Mouse (Mus musculus) olfactory bulb, adult 2 months (tissue): ENCODE measurements around the gene Mycn. TPM values are rescaled to one million over a fixed set of nuclear protein-coding genes. Genes with fewer than 3 reads are reported as not detected.
A peak's percentile ranks its signal among the peaks of the same experiment; 100 is the strongest.

Source experiments
- H3K27ac ChIP-seq: fragments of 200-500 bp; 2 replicates; pipeline ENCODE4 v1.5.1; 2012; ENCODE audit warnings: low read depth, low read length; ENCODE audit not compliant: insufficient read depth
- H3K4me1 ChIP-seq: fragments of 200-500 bp; 2 replicates; pipeline ENCODE4 v1.6.1; 2012; ENCODE audit warnings: low read length; ENCODE audit not compliant: control insufficient read depth, insufficient read depth
- H3K4me3 ChIP-seq: fragments of 200-500 bp; 2 replicates; pipeline ENCODE4 v1.5.1; 2012; ENCODE audit warnings: mild to moderate bottlenecking, low read depth, low read length, moderate library complexity; ENCODE audit not compliant: insufficient read depth
- CTCF ChIP-seq: fragments of 200-500 bp; IDR thresholded peaks from 2 replicates; pipeline ENCODE4 v1.5.1; 2012; ENCODE audit warnings: low read depth, mild to moderate bottlenecking, low read length, moderate library complexity; ENCODE audit not compliant: insufficient read depth
- POLR2A ChIP-seq: fragments of 200-500 bp; IDR thresholded peaks from 2 replicates; pipeline ENCODE4 v1.6.1; 2012; ENCODE audit warnings: mild to moderate bottlenecking, low read depth, low read length, moderate library complexity; ENCODE audit not compliant: insufficient read depth
- WGBS: fragments of 180-500 bp; shearing (Covaris S2); methylation state at CpG from one replicate; pipeline ENCODE4 v1.1.7; 2018; 5-methylcytosine and 5-hydroxymethylcytosine counted together
- polyA plus RNA-seq: library from polyadenylated mRNA; stranded (reverse); fragments of >200 nt; gene quantifications from 2 replicates; pipeline ENCODE4 v1.2.4, GENCODE M21; 2012; ENCODE audit warnings: low replicate concordance; ENCODE audit not compliant: missing spikeins, insufficient read depth, insufficient read length

Gene Mycn
- polyA plus RNA-seq, 1 experiment: not detected

GRCm38 (mm10) chr12:12943288-12943687, 1.6 kb upstream of the Mycn start:
- Histone ChIP-seq H3K4me1 (peaks cover 10% of the 10 kb centered on the region; the same call in 1 of the 2 replicates), H3K27ac (no peak overlapping the region), H3K4me3 (no peak overlapping the region)
- TF ChIP-seq POLR2A (no peak), CTCF (no peak)
- WGBS: 66% methylated on average over 6 of the region's 6 CpGs

DNA sequence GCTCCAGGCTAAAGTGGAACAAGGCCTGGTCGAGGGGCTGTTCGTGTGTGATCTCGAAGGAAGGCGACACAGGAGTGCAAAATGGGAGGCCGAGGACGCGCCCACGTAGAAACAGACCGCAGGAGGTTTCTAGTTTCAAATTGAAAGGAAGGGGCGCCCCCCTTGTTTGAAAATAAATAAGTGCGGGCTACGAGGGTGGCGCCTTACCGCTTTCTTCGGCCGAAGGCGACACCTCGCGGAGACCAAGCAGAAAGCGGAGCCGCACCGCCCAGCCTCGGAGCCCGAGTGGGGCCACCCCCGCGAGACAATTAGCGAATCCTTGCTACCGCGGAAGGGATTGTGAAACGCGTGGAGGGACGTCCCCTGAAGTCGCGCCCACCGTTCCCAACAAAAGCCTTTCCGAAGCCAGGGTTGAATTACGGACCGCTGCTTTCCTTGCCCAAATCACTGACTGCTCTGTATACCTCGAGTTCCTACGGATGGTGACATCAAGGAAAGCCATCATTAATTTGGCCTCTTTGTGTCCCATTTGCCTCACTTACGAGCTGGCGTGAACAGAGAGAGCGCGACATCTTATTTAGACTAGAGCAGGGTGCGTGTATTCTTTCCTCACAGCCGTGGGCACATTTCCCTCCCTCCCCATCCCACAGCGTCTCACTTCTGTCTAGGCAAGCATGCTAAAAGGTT, 793 bp upstream of the Mycn start:
- H3K4me1 ChIP-seq: peaks cover 12% of the 10 kb centered on the region; the same call in 1 of the 2 replicates
- H3K27ac ChIP-seq: peak overlapping the region; percentile 77
- H3K4me3 ChIP-seq: peak overlapping the region; percentile 88
- TF ChIP-seq CTCF (peak; percentile 87), POLR2A (no peak)
- WGBS: under 1% methylated on average over 47 of the region's 47 CpGs

DNA sequence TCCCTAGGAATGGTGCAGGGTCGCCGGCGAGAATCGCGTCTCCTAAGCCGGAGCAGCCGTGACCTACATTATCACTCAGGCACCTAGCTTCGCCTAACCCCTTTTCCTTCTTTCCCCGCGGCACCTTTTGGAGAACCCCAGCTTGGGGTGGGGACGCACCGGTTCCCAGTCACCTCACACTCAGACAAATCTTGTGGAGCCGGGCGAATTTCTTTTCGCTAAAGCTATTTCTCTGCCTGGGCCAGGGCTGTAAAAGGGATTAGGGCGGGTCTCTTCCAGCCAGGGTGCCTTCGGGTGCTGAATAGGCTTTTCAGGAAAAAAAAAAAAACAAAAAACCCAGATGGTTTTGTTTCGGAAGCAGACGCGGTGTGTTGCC, 597 bp downstream of the Mycn start:
- WGBS: 0% methylated on average over 20 of the region's 20 CpGs
- peaks cover 19% of the 10 kb centered on the region for H3K4me1 ChIP-seq
- H3K27ac ChIP-seq: peak overlapping the region; percentile 93
- peak overlapping the region; percentile 88 for H3K4me3 ChIP-seq
- TF ChIP-seq POLR2A (no peak), CTCF (no peak)

DNA sequence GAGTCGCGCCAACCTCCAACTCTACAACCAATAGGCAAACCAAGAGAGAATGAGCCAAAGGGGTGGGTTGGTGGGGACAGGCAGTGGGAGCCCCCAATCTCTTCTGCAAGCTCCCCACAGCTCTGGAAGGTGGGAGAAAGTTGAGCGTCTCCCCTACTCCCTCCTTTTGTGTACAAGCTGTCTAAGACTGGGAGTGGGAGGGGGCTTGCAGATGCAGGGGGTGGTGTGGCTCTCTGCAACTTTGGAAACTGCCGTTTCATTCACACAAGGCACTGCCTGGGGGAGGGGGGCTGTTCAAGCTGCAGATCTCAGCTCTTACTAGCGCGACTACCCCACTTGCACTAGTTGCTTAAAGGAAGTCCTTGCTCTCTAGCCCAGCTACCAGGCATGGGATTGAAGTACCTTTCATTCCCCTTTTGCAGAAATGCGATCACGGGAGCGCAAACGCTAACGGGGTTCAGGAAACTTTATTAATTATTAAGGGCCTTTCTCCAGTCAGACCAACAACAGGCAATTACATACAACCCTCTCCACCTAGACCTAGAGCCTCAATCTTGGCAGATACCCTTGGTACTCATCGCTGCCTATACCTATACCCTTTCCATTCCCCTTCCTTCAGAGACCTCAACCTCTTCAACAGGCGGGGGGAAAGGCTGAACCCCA, 1.1 kb downstream of the Mycn start:
- TF ChIP-seq CTCF (no peak), POLR2A (no peak)
- Histone ChIP-seq H3K4me3 (peak overlapping the region; percentile 88), H3K27ac (peak overlapping the region; percentile 93), H3K4me1 (peaks cover 19% of the 10 kb centered on the region)
- WGBS: under 1% methylated on average over 13 of the region's 13 CpGs

- Histone ChIP-seq H3K4me1 (peaks cover 19% of the 10 kb centered on the region), H3K4me3 (peak overlapping the region; percentile 88), H3K27ac (peak overlapping the region; percentile 93)
- WGBS: under 1% methylated on average over 69 of the region's 69 CpGs
- TF ChIP-seq CTCF: no peak
- no peak for TF ChIP-seq POLR2A
Observed at GRCm38 (mm10) chr12:12939581-12940465, 1.9 kb downstream of the Mycn start.

GRCm38 (mm10) chr12:12938850-12939249, 2.9 kb downstream of the Mycn start:
- Histone ChIP-seq H3K4me3 (peak overlapping the region; percentile 88), H3K4me1 (peaks cover 19% of the 10 kb centered on the region), H3K27ac (peak overlapping the region; percentile 93)
- TF ChIP-seq CTCF (peak; percentile 76; the same call in 1 of the 2 replicates), POLR2A (no peak)
- 0% methylated on average over 12 of the region's 12 CpGs for WGBS

DNA sequence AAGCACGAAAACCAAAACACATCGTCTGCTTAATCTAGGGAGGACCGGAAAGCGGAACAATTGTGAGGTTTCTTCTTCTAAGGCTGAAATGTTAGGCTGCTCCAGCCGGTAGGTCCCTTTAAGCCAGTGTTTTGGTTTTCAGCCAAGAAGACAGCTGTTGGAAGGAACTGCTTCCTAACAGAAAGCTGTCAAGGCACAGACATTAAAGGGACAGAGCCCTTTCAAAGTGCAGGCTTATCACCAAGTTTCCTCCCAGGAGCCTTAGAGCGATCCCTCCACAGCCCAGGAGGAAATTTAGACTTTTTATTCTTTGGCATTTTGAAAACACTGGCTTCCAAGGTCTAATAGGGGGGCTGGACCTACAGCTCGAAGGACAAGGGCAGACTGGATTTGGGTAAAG, 3.4 kb downstream of the Mycn start:
- H3K4me1 ChIP-seq: peaks cover 19% of the 10 kb centered on the region
- H3K27ac ChIP-seq: peak overlapping the region; percentile 93
- peak overlapping the region; percentile 88 for H3K4me3 ChIP-seq
- WGBS: 3% methylated on average over 7 of the region's 7 CpGs
- TF ChIP-seq POLR2A: no peak
- TF ChIP-seq CTCF: no peak

GRCm38 (mm10) chr12:12937746-12938145, 4.0 kb downstream of the Mycn start:
- no peak for TF ChIP-seq POLR2A
- no peak for TF ChIP-seq CTCF
- Histone ChIP-seq H3K27ac (peak overlapping the region; percentile 93; the same call in 1 of the 2 replicates), H3K4me1 (peaks cover 19% of the 10 kb centered on the region), H3K4me3 (peak overlapping the region; percentile 40)
- 21% methylated on average over 9 of the region's 9 CpGs for WGBS

DNA sequence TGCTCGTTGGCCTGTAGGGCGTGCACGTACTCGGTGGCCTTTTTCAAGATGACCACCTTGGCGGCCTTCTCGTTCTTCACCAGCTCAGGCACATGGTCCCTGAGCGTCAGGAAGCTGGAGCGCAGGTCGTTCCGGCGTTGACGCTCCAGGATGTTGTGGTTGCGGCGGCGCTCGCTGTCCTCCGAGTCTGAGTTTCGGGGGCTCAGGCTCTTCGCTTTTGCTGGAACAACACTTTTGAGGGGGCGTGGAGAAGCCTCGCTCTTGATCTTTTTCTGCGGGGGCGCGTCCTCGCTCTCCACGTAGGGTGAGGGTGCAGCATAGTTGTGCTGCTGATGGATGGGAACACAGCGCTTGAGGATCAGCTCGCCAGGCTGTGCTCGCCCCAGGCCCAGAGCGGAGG, 4.6 kb downstream of the Mycn start:
- 63% methylated on average over 30 of the region's 30 CpGs for WGBS
- H3K27ac ChIP-seq: no peak overlapping the region
- peaks cover 17% of the 10 kb centered on the region for H3K4me1 ChIP-seq
- TF ChIP-seq CTCF (no peak), POLR2A (no peak)
- peak overlapping the region; percentile 40 for H3K4me3 ChIP-seq
